Mouse (Mus musculus): ENCODE data around the gene Fam192a.

DNA sequence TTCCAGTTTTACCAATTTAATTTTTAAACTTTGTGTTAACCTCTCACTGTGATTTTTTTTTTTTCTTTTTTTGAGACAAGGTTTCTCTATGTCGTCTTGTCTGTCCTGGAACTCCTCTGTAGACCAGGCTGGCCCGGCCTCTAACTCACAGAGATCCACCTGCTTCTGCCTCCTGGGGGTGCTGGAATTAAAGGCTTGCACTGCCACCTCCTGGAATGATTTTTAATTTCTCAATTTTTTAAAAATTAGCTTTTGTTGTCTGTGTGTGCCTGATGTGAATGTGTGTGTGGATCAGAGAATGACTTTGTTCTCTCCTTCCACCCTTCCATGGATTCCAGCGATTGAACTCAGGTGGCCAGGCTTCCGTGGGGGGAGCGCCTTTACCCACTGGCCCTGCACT is 5.3 kb upstream of the Fam192a start:
- TF ChIP-seq POLR2A (IDR thresholded peaks at IDR 0.05; ENCODE audit: insufficient read length, low read depth) = no peak
- no peak for TF ChIP-seq POLR2AphosphoS2 (IDR thresholded peaks at IDR 0.05; ENCODE audit: insufficient read length, low read depth)
- TF ChIP-seq USF1 (IDR thresholded peaks at IDR 0.05; ENCODE audit: low read depth) = no peak
- TF ChIP-seq MAX (IDR thresholded peaks at IDR 0.05; ENCODE audit: low read depth) = no peak
